Mouse (Mus musculus) stomach, embryonic 14.5 days (tissue): ENCODE data around the gene Pigk. TPM values are rescaled to one million over a fixed set of nuclear protein-coding genes. Genes with fewer than 3 reads are reported as not detected.

Source experiments
- ATAC-seq: fragments of 200-750 bp; cut with Nextera tagmentation; 2 replicates; pipeline ENCODE4 v1.8.0; 2017; ENCODE audit warnings: low read depth, moderate TSS enrichment; ENCODE audit not compliant: insufficient number of reproducible peaks, insufficient read depth, low FRiP score
- H3K27ac ChIP-seq: fragments of 300-500 bp; sonication (generic); 2 replicates; pipeline ENCODE4 v1.5.1; 2014; ENCODE audit warnings: mild to moderate bottlenecking, low read length, moderate library complexity, mixed read lengths
- H3K27me3 ChIP-seq: fragments of 300-500 bp; sonication (generic); 2 replicates; pipeline ENCODE4 v1.6.1; 2014; ENCODE audit warnings: low read length, control low read depth, mixed read lengths; ENCODE audit not compliant: control insufficient read depth, insufficient read depth
- H3K36me3 ChIP-seq: fragments of 300-500 bp; sonication (generic); 2 replicates; pipeline ENCODE4 v1.6.1; 2014; ENCODE audit warnings: mild to moderate bottlenecking, control low read depth, low read length, moderate library complexity, mixed read lengths; ENCODE audit not compliant: control insufficient read depth, insufficient read depth
- H3K4me1 ChIP-seq: fragments of 300-500 bp; sonication (generic); 2 replicates; pipeline ENCODE4 v1.6.1; 2014; ENCODE audit warnings: low read length, control low read depth, mixed read lengths; ENCODE audit not compliant: control insufficient read depth, insufficient read depth
- H3K4me2 ChIP-seq: fragments of 300-500 bp; sonication (generic); replicated peaks from 2 replicates; pipeline ENCODE4 v1.6.1; 2014; ENCODE audit warnings: low read depth, low read length, control low read depth
- H3K4me3 ChIP-seq: fragments of 300-500 bp; sonication (generic); 2 replicates; pipeline ENCODE4 v1.5.1; 2014; ENCODE audit warnings: low read depth, low read length, control low read depth
- H3K9ac ChIP-seq: fragments of 300-500 bp; sonication (generic); replicated peaks from 2 replicates; pipeline ENCODE4 v1.6.1; 2014; ENCODE audit warnings: low read depth, mild to moderate bottlenecking, control low read depth, low read length, moderate library complexity, mixed read lengths
- H3K9me3 ChIP-seq: fragments of 300-500 bp; sonication (generic); 2 replicates; pipeline ENCODE4 v1.6.1; 2016; ENCODE audit warnings: low read depth, low read length, control low read depth; ENCODE audit not compliant: control insufficient read depth
- WGBS: fragments of 180-500 bp; shearing (Covaris S2); extraction: QIAGEN DNeasy Blood & Tissue Kit; methylation state at CpG from one replicate; pipeline ENCODE4 v1.1.7; 2014; 5-methylcytosine and 5-hydroxymethylcytosine counted together
- polyA plus RNA-seq: library from polyadenylated mRNA; unstranded; fragments of >200 nt; fragmentation: Nextera tagmentation; extraction: Ambion mirVana; gene quantifications from 2 replicates; pipeline ENCODE4 v1.2.1, GENCODE M21; 2014

The Pigk gene
- polyA plus RNA-seq, 1 experiment from 2014 or later = 55.2 TPM

DNA sequence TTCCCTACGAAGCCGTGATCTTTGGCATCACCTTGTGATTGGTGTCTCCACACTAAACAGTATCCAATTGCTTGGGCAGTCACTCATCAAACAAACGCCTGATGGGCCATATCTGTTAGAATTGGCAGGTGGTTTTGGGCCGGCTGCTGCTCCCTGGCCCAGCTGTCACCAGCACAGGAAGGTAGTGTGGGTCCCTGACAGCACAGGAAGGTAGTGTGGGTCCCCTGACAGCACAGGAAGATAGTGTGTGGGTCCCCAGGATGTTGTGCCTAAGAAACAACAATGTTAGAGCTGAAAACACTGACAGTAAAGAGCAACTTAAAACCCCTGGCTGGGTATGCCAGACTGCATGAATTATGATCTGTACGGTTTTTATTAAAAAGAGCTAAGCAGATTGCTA lies 227.8 kb downstream of the Pigk start:
- no peak overlapping the region for H3K4me3 ChIP-seq
- H3K27me3 ChIP-seq = no peaks in the 10 kb centered on the region
- no peak overlapping the region for H3K9ac ChIP-seq
- ATAC-seq = no peak
- no peak overlapping the region for H3K27ac ChIP-seq
- H3K36me3 ChIP-seq = no peaks in the 10 kb centered on the region
- no peak overlapping the region for H3K4me2 ChIP-seq
- no peaks in the 10 kb centered on the region for H3K9me3 ChIP-seq
- 73% methylated on average over 5 of the region's 5 CpGs for WGBS
- H3K4me1 ChIP-seq = no peaks in the 10 kb centered on the region

DNA sequence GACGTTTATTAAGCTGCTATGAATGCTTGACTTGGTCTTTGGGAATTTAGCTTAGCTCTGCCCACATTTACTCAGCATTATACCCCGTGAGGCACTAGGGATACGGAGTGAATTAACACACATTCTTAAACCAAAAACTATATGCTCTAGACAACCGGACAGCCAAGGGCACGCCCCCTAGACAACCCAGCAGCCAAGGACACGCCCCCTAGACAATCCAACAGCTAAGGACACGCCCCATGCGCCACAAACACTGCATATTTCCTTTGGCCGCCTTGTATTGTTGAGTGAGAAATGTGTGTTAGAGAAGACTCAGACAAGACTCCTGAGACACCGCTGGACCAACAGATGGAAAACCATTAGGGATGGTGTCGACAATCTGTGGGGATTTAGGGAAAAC lies 229.1 kb downstream of the Pigk start:
- Histone ChIP-seq H3K4me2 (no peak overlapping the region), H3K27ac (no peak overlapping the region), H3K36me3 (no peaks in the 10 kb centered on the region), H3K9me3 (no peaks in the 10 kb centered on the region), H3K4me1 (no peaks in the 10 kb centered on the region), H3K9ac (no peak overlapping the region), H3K27me3 (no peaks in the 10 kb centered on the region), H3K4me3 (no peak overlapping the region)
- WGBS = 69% methylated on average over 11 of the region's 11 CpGs
- peak; percentile 71; the same call in 1 of the 2 replicates for ATAC-seq

GRCm38 (mm10) chr3:152944766-152945165 lies 230.9 kb downstream of the Pigk start:
- no peak for ATAC-seq
- H3K4me3 ChIP-seq = no peak overlapping the region
- H3K27ac ChIP-seq = no peak overlapping the region
- H3K4me2 ChIP-seq = no peak overlapping the region
- no peaks in the 10 kb centered on the region for H3K27me3 ChIP-seq
- 57% methylated on average over 3 of the region's 3 CpGs for WGBS
- H3K4me1 ChIP-seq = no peaks in the 10 kb centered on the region
- H3K36me3 ChIP-seq = no peaks in the 10 kb centered on the region
- H3K9me3 ChIP-seq = no peaks in the 10 kb centered on the region
- no peak overlapping the region for H3K9ac ChIP-seq

- Histone ChIP-seq H3K36me3 (no peaks in the 10 kb centered on the region), H3K4me2 (no peak overlapping the region), H3K27me3 (no peaks in the 10 kb centered on the region), H3K27ac (no peak overlapping the region), H3K4me1 (no peaks in the 10 kb centered on the region), H3K9me3 (no peaks in the 10 kb centered on the region), H3K9ac (no peak overlapping the region), H3K4me3 (no peak overlapping the region)
- WGBS = 85% methylated on average over 11 of the region's 11 CpGs
- ATAC-seq = no peak
Measured at GRCm38 (mm10) chr3:152947031-152947640, 233.2 kb downstream of the Pigk start.

DNA sequence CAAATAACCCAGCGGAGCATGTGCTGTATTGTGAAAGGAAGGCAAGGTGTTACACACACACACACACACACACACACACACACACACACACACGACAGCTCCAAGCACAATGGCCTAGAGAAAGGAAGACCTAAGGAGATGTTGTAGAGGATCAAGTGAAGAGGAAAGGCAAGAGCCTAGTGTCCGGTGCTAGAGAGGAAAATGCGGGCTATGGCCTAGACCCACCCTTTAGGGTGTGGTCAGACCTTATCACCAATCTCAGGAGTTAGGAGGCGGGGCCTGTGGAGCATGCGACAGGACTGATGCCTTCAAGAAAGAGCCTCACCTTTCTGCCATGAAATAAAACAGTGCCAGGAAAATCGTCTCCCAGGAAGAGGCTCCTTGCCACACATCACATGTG lies 234.7 kb downstream of the Pigk start:
- no peaks in the 10 kb centered on the region for H3K4me1 ChIP-seq
- no peaks in the 10 kb centered on the region for H3K9me3 ChIP-seq
- ATAC-seq = no peak
- no peaks in the 10 kb centered on the region for H3K27me3 ChIP-seq
- no peak overlapping the region for H3K4me2 ChIP-seq
- no peaks in the 10 kb centered on the region for H3K36me3 ChIP-seq
- WGBS = 82% methylated on average over 7 of the region's 7 CpGs
- H3K4me3 ChIP-seq = no peak overlapping the region
- no peak overlapping the region for H3K9ac ChIP-seq
- no peak overlapping the region for H3K27ac ChIP-seq

DNA sequence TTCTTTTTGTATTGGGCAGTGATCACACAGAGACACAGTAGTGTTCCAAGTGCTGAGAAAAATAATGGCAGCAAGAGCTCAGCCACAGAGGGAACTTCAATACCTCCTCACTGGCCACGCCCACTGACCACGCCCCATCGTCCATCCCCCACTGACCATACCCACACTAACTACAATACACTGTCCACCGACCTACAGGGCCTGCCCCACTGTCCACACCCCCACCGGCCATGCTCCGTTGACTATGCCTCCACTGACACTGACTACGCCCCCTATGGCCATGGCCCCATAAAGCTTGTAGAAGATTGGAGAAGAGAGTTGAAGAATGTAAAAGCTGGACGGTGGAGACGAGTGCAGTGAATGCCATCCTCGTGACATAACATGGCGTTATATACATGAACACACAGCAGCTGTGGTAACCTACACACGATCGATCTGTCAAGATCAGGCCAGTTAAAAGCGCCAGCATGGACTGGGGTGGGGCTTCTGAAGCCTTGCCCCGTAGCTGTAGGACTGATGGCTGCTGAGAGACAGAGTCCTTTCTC lies 235.4 kb downstream of the Pigk start:
- H3K4me1 ChIP-seq = no peaks in the 10 kb centered on the region
- no peak overlapping the region for H3K27ac ChIP-seq
- ATAC-seq = no peak

DNA sequence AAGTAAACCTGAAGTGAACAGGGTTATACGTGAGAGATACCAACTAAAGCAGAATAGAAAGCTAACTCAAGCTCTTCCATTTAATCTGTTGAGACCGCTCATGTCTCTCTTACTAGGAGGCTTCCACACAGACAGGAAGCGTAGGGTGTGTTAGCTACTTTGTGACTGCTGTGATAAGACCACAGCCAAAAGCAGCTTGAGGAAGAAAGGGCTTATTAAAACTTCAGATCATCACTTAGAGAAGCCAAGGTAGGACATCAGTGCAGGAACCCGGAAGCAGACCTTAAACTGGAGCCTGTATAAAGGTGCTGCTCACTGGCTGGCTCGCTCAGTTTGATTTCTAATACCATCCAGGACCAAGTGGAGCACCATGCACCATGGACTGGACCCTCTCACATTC lies 236.4 kb downstream of the Pigk start:
- no peaks in the 10 kb centered on the region for H3K4me1 ChIP-seq
- no peak overlapping the region for H3K9ac ChIP-seq
- no peaks in the 10 kb centered on the region for H3K27me3 ChIP-seq
- WGBS = 91% methylated on average over 5 of the region's 5 CpGs
- H3K4me3 ChIP-seq = no peak overlapping the region
- no peaks in the 10 kb centered on the region for H3K9me3 ChIP-seq
- H3K4me2 ChIP-seq = no peak overlapping the region
- no peak for ATAC-seq
- no peaks in the 10 kb centered on the region for H3K36me3 ChIP-seq
- no peak overlapping the region for H3K27ac ChIP-seq

More for the DNA sequence above, 235.4 kb downstream of the Pigk start:
- 90% methylated on average over 15 of the region's 15 CpGs for WGBS
- Histone ChIP-seq H3K9ac (no peak overlapping the region), H3K4me2 (no peak overlapping the region), H3K4me3 (no peak overlapping the region), H3K9me3 (no peaks in the 10 kb centered on the region), H3K27me3 (no peaks in the 10 kb centered on the region), H3K36me3 (no peaks in the 10 kb centered on the region)

DNA sequence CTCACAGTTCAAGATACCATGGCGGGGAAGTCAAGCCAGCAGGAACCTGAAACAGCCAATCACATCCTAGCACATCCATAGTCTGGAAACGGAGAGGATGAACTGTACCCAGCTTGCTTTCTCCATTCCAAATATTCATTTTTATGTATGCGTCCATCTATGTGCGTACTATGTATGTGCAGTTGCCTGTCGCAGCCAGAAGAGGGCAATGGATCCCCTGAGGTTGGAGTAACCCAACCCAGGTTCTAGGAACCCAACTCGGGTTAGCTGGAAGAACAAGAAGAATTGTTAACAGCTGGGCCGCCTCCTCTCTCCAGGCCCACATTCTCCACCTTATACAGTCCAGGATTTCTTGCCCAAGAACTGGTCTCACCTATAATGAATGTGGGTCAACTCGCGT lies 237.0 kb downstream of the Pigk start:
- Histone ChIP-seq H3K4me3 (no peak overlapping the region), H3K4me2 (no peak overlapping the region), H3K9me3 (no peaks in the 10 kb centered on the region), H3K27me3 (no peaks in the 10 kb centered on the region), H3K4me1 (no peaks in the 10 kb centered on the region), H3K9ac (no peak overlapping the region), H3K36me3 (no peaks in the 10 kb centered on the region), H3K27ac (no peak overlapping the region)
- ATAC-seq = no peak
- 93% methylated on average over 9 of the region's 9 CpGs for WGBS
